Mouse (Mus musculus) testis, postnatal 10 days (tissue): Measurements from ENCODE around the gene Rora.

Experiments
- DNase-seq: peaks from one replicate; pipeline ENCODE4 v3.0.0; 2021; ENCODE audit warnings: low spot score

Gene Rora

GRCm38 (mm10) chr9:68888670-68889069 lies 235.1 kb downstream of the Rora start:
- DNase-seq, result peak; percentile 66

GRCm38 (mm10) chr9:68891431-68891830 lies 237.8 kb downstream of the Rora start:
- DNase-seq, result no peak

GRCm38 (mm10) chr9:68892356-68892755 lies 238.8 kb downstream of the Rora start:
- DNase-seq, result no peak

- no peak for DNase-seq
Observed at GRCm38 (mm10) chr9:68892859-68893258, 239.3 kb downstream of the Rora start.

GRCm38 (mm10) chr9:68898286-68898685 lies 244.7 kb downstream of the Rora start:
- DNase-seq, result no peak

- no peak for DNase-seq
Observed at GRCm38 (mm10) chr9:68899525-68900222, 246.1 kb downstream of the Rora start.

GRCm38 (mm10) chr9:68906361-68906883 lies 252.8 kb downstream of the Rora start:
- no peak for DNase-seq

GRCm38 (mm10) chr9:68912483-68913151 lies 259.0 kb downstream of the Rora start:
- no peak for DNase-seq

GRCm38 (mm10) chr9:68913191-68913697 lies 259.7 kb downstream of the Rora start:
- DNase-seq, result no peak

- DNase-seq, result no peak
Observed at GRCm38 (mm10) chr9:68914541-68915275, 261.1 kb downstream of the Rora start.

- DNase-seq, result no peak
Observed at GRCm38 (mm10) chr9:68916741-68917140, 263.2 kb downstream of the Rora start.

- DNase-seq, result no peak
Observed at GRCm38 (mm10) chr9:68923128-68923601, 269.6 kb downstream of the Rora start.

- DNase-seq, result no peak
Observed at GRCm38 (mm10) chr9:68926406-68926805, 272.8 kb downstream of the Rora start.

- DNase-seq, result no peak
Observed at GRCm38 (mm10) chr9:68933159-68933558, 279.6 kb downstream of the Rora start.

- DNase-seq, result no peak
Observed at GRCm38 (mm10) chr9:68934238-68934637, 280.7 kb downstream of the Rora start.

GRCm38 (mm10) chr9:68935611-68936010 lies 282.0 kb downstream of the Rora start:
- DNase-seq, result no peak

- no peak for DNase-seq
Observed at GRCm38 (mm10) chr9:68941037-68941436, 287.5 kb downstream of the Rora start.

- no peak for DNase-seq
Observed at GRCm38 (mm10) chr9:68942595-68943011, 289.0 kb downstream of the Rora start.

GRCm38 (mm10) chr9:68944026-68944425 lies 290.4 kb downstream of the Rora start:
- no peak for DNase-seq

GRCm38 (mm10) chr9:68947707-68948106 lies 294.1 kb downstream of the Rora start:
- DNase-seq, result no peak

GRCm38 (mm10) chr9:68948141-68948540 lies 294.6 kb downstream of the Rora start:
- DNase-seq, result no peak

GRCm38 (mm10) chr9:68956210-68956874 lies 302.8 kb downstream of the Rora start:
- no peak for DNase-seq
